Comparison of ENCODE assay signal across 22 mouse cellular contexts in the genomic region with DNA sequence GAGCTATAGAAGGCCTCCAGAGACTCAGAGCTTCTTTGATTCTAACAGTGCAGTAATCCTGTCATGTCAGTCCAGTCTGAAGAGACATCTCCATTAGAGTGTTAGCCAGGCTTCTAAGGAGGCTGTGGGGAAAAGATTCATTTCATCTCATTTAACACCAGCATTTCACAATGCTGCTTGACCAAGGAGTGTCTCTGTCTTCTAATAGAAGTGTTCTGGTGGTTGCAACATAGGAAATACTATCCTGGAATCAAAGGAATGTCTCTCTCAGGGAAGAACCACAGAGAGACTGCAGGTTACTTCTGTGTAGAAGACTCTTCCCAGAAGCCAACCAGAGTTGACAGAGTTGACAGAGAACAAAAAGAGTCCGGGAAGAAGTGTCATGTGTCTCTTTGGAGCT. TPM values are rescaled to one million over a fixed set of nuclear protein-coding genes. Genes with fewer than 3 reads are reported as not detected.
DNase-seq lines count a peak whose midpoint lies in the region; ATAC-seq and TF ChIP-seq lines count a peak whose summit lies in the region.
"Had no signal": no experiment of that assay in that cellular context is flagged by ENCODE, and none has a peak within 500 bp of the region (broad histone marks: within the 10 kb centered on the region; RNA-seq: fewer than 3 reads in every experiment).

No protein-coding gene starts in this region.

- H3K4me1 ChIP-seq in heart, adult 2 months (ENCODE audit: control insufficient read depth, insufficient read depth, low read length), result no peaks in the 10 kb centered on the region
- H3K4me1 ChIP-seq in kidney, embryonic 14.5 days (ENCODE audit: control insufficient read depth, insufficient read depth, low read length), result no peaks in the 10 kb centered on the region

- TF ChIP-seq CTCF in C2C12 (IDR thresholded peaks at IDR 0.05; ENCODE audit: control insufficient read depth, insufficient read depth, insufficient read length) (no peak), Patski (IDR thresholded peaks at IDR 0.05) (no peak)
- no peak for TF ChIP-seq CTCF in heart, adult 2 months (IDR thresholded peaks at IDR 0.05)

- H3K27me3 ChIP-seq in C2C12 (ENCODE audit: control insufficient read depth, insufficient read depth, insufficient read length), result no peaks in the 10 kb centered on the region
- no peaks in the 10 kb centered on the region for H3K27me3 ChIP-seq in Patski
- no peaks in the 10 kb centered on the region for H3K27me3 ChIP-seq in myocyte (ENCODE audit: control insufficient read depth, insufficient read depth, insufficient read length)
- no peaks in the 10 kb centered on the region for H3K27me3 ChIP-seq in heart, adult 2 months (ENCODE audit: control insufficient read depth, insufficient read depth, low read length)
- no peaks in the 10 kb centered on the region for H3K27me3 ChIP-seq in kidney, embryonic 14.5 days (ENCODE audit: control insufficient read depth, insufficient read depth, low read length)

- TF ChIP-seq EP300 in heart, adult 2 months (IDR thresholded peaks at IDR 0.05; ENCODE audit: insufficient read depth, low read depth, low read length), result no peak

- H3K9ac ChIP-seq in heart, adult 2 months (ENCODE audit: low read depth, low read length), result no peak overlapping the region
- H3K9ac ChIP-seq in kidney, embryonic 14.5 days (ENCODE audit: low read depth, low read length), result no peak overlapping the region

- H3K27ac ChIP-seq in heart, adult 2 months, result no peak overlapping the region
- no peak overlapping the region for H3K27ac ChIP-seq in kidney, embryonic 14.5 days (ENCODE audit: low read depth, low read length)

- H3K9me3 ChIP-seq in kidney, embryonic 14.5 days (ENCODE audit: control insufficient read depth, low read length), result no peaks in the 10 kb centered on the region
- H3K9me3 ChIP-seq: G1E had no signal

- no peak for DNase-seq in Patski (ENCODE audit: low read depth, low spot score)
- DNase-seq in heart, adult 2 months, result no peak
- no peak for DNase-seq in cerebellum, postnatal 36 days
- DNase-seq: adrenal gland, adult 8-10 months; adrenal gland, postnatal 10 days; adrenal gland, postnatal 14 days; adrenal gland, postnatal 25 days; adrenal gland, postnatal 36 days; B cell, adult 2 months; cerebellum, adult 11 months; cerebellum, adult 11-12 months; cerebellum, adult 18-20 months; cerebellum, adult 2 months; cerebellum, adult 8-10 months had no signal

- H3K4me3 ChIP-seq in C2C12 (ENCODE audit: insufficient read depth, poor library complexity, severe bottlenecking) (no peak overlapping the region), myocyte (no peak overlapping the region)
- H3K4me3 ChIP-seq in heart, adult 2 months, result no peak overlapping the region
- H3K4me3 ChIP-seq in kidney, embryonic 14.5 days (ENCODE audit: low read length), result no peak overlapping the region

- no peak for TF ChIP-seq POLR2A in myocyte (IDR thresholded peaks at IDR 0.05; ENCODE audit: insufficient read length, low read depth)
- no peak for TF ChIP-seq POLR2A in heart, adult 2 months (IDR thresholded peaks at IDR 0.05; ENCODE audit: insufficient read depth, low read depth, low read length)

- H3K79me3 ChIP-seq in C2C12 (ENCODE audit: low read depth), result no peaks in the 10 kb centered on the region

- POLR2A ChIA-PET in Patski (lab: Charles Lee), result no interaction called here

- no peaks in the 10 kb centered on the region for H3K79me2 ChIP-seq in C2C12 (ENCODE audit: control insufficient read depth, insufficient read depth)
- no peaks in the 10 kb centered on the region for H3K79me2 ChIP-seq in myocyte (ENCODE audit: control insufficient read depth, insufficient read depth)
- no peaks in the 10 kb centered on the region for H3K79me2 ChIP-seq in heart, adult 2 months (replicated peaks; ENCODE audit: control insufficient read depth, insufficient read depth, low read length)

- ATAC-seq in Patski, result peak; percentile 40
- no peak for ATAC-seq in kidney, embryonic 14.5 days (ENCODE audit: low FRiP score, low TSS enrichment)
- ATAC-seq: activated CD4-positive, CD25-positive, alpha-beta regulatory T cell, adult 4 months; CD4-positive, CD25-positive, alpha-beta regulatory T cell, adult 4 months had no signal

- H3K36me3 ChIP-seq in C2C12 (ENCODE audit: control insufficient read depth, insufficient read depth) (no peaks in the 10 kb centered on the region), myocyte (ENCODE audit: control insufficient read depth, insufficient read depth) (no peaks in the 10 kb centered on the region)
- H3K36me3 ChIP-seq in heart, adult 2 months (ENCODE audit: control insufficient read depth, insufficient read depth, low read length), result no peaks in the 10 kb centered on the region
- H3K36me3 ChIP-seq in kidney, embryonic 14.5 days (ENCODE audit: control insufficient read depth, insufficient read depth, low read length), result peaks cover 6% of the 10 kb centered on the region
- H3K36me3 ChIP-seq: G1E had no signal

- H3ac ChIP-seq in C2C12 (ENCODE audit: control insufficient read depth, insufficient read length, low read depth) (no peak overlapping the region), myocyte (ENCODE audit: control insufficient read depth, insufficient read length) (no peak overlapping the region)

- intact Hi-C loops in heart, adult 2 months (cut with DNase I), result no loop called here

- in situ Hi-C loops in Patski (cut with MboI; ENCODE audit: low pct_unique_long_range_greater_than_20kb), result no loop called here

- 97% methylated on average over 1 of the region's 1 CpGs for WGBS in heart, adult 2 months
- 96% methylated on average over 1 of the region's 1 CpGs for WGBS in kidney, embryonic 14.5 days

- no peak overlapping the region for H3K4me2 ChIP-seq in myocyte (ENCODE audit: low read depth)
- no peak overlapping the region for H3K4me2 ChIP-seq in kidney, embryonic 14.5 days (replicated peaks; ENCODE audit: low read depth, low read length)

- CTCF ChIA-PET in Patski (lab: Charles Lee), result no interaction called here

TF ChIP-seq in C2C12, 6 proteins besides CTCF, POLR2A, EP300 and RAD21:
- TF ChIP-seq CEBPB (IDR thresholded peaks at IDR 0.05; ENCODE audit: low read depth) (peak; percentile 51), MYOD1 (IDR thresholded peaks at IDR 0.05; ENCODE audit: control insufficient read depth, insufficient read length, low read depth) (no peak)

TF ChIP-seq in myocyte, 11 proteins besides CTCF, POLR2A, EP300 and RAD21:
- TF ChIP-seq CEBPB (IDR thresholded peaks at IDR 0.05; ENCODE audit: insufficient read depth, poor library complexity, severe bottlenecking) (peak; percentile 60; the same call in 1 of the 2 replicates), REST (IDR thresholded peaks at IDR 0.05; ENCODE audit: insufficient read depth, insufficient read length) (no peak)

RNA-seq across cellular contexts. Expression of a gene that starts 31.0 kb away (rescaled TPM):
- polyA plus RNA-seq in C2C12 (2012; fragmentation: generic; extraction: Trizol) (4.2 TPM), Patski (2021) (8.1 TPM), myocyte (2012; fragmentation: generic; extraction: Trizol) (2.8 TPM)
- under 1 TPM; 0.39 to 0.68 TPM for total RNA-seq in heart, adult 2 months (2021)
- polyA plus RNA-seq in heart, adult 2 months (2012; rRNA removed), result 0.10 and 0.15 TPM in 2 replicates
- 10.0 and 13.0 TPM in 2 replicates for polyA plus RNA-seq in kidney, embryonic 14.5 days (2014; fragmentation: Nextera tagmentation; extraction: Ambion mirVana)
- total RNA-seq: adrenal gland, postnatal 25 days; CH12.LX; MEL had no signal
- polyA plus RNA-seq: activated CD4-positive, CD25-positive, alpha-beta regulatory T cell, adult 4 months; CD4-positive, CD25-positive, alpha-beta regulatory T cell, adult 4 months; G1E had no signal
